Mouse (Mus musculus): Measurements from ENCODE around the gene Gm5447. TPM values are rescaled to one million over a fixed set of nuclear protein-coding genes. Genes with fewer than 3 reads are reported as not detected.

Gene Gm5447
- total RNA-seq (2021): not detected
- long read RNA-seq, experiment 1: 0 reads
- long read RNA-seq, experiment 2: 0 reads

DNA sequence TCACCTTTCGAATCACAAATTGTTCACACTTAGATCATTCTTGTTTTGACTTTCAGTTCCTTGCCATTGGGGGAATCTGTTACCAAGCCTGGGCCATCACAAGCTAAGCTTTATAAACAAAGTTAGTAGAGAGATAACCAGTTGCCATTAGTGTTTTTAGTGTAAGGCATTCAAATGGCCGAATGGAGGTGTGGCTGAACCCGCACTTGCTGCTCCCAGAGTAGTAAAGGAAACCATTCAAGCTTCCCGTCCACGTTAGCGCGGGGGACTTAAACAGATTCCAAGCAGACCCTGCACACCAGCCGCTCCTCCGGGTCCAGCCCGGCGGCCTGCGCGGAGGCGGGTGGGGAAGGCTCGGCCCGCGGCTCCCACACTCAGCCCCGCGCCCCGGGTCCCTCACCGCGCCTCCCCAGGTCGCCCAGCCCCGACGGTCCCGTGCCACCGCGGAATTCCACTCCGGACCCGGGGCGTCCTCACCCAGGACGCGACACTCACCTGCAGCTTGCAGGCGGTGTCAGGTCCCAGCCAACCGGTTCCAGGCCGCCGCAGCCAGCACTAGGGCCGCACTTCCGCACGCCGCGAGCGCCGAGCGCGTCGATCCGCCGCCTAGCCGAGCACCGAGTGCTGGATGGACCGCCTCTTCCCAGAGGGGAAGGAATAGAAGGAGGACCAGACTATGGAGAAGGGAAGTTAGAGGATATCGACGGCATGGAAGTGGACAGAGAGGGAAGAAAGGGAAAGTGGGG is at the start of gene Gm5447, which contains the start of gene Exoc2:
Gm5447 (plus strand) TSS at position 704 of the 746 bp plus-strand sequence.
Exoc2 (minus strand) TSS at position 593 of the 746 bp plus-strand sequence.
- peak; percentile 52 to 83 for DNase-seq (ENCODE audit: low spot score in 2 of 2)

DNA sequence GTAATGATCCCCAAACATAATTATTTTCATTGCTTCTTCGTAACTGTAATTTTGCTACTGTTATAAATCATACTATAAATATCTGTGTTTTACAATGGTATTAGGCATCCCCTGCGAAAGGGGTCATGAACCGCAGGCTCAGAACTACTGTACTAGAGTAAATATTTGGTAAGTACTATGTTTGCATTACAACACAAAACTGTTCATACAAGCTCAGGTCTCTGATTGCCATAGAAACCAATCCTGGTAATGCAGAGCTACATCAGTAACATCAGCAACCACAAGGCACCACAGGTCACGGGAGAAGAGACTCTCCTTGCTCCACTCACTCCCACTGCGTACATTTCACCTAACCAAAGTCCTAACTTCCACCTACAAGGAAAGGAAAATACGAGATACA is 49.7 kb upstream of the Gm5447 start:
- DNase-seq (ENCODE audit: low spot score in 2 of 2): no peak

DNA sequence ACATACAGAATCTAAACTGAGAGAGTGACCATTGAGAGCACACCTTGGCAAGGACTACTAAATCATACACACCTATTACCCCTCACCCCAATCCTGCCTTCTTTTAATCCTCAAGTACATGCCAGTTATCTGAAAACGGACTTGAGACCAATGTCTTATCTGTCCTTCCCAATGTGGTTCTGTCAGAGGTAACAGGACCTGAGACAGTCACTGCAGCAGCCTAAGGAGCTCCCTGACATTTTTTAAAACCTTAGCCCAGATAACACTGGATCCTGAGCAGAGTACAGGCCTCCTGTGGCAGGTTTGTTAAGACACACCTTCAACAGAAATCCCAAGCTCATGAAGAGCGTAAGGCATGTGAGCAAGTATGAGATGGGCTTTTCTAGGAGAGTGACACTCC is 44.9 kb upstream of the Gm5447 start:
- no peak for DNase-seq (ENCODE audit: low spot score in 2 of 2)

DNA sequence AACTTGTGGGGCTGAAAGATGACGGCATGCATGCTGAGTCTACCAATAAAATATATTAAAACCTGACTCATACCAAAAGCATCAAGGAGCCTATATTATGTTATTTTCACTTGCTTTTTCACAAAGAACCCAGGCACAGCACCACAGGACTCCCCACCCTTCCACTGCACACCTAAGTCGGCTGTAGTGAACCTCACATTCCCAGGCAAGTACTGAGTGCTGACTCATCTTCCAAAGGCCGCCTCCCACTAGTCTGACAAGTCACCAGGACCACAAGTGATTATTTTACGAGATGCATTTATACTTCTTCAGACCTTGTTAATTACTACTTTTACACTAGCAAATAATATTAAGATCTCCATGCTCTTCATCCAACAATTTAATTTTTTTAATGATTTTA is 42.4 kb upstream of the Gm5447 start:
- no peak for DNase-seq (ENCODE audit: low spot score in 2 of 2)

DNA sequence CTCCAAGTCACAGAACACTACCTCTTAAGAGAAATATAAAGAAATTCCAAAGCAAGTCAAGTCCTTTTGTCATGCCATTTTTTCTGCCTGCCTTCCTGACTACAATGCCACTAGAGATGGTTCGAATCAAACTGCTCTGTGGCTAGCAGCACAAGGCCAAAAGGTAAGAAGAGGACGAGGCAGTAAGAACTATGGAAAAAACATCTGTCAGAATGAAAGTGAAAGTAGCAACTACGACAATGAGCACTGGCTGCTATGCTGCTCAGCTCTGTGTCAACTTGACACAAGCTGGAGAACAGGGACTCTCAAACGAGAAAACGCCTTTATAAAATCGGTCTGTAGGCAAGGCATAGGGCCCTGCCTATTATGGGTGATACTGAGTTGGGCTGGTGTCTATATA is 41.0 kb upstream of the Gm5447 start:
- DNase-seq (ENCODE audit: low spot score in 2 of 2): no peak

DNA sequence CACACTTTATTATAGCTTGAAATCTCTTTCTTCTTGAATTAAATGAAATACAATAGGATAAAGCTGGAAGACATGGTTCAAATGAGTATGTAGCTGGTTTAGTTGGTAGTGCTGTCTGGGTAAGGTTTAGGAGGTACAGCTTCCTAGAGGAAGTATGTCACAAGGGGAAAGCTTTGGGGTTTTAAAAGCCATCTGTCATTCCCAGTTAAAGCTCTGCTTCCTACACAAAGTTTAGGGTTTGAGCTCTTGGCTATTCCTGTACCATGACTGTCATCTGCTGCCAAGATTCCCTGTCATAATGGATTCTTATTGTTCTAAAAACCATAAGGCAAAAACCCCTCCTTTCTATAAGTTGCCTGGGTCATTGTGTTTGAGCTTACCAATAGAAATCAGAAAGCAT is 28.2 kb upstream of the Gm5447 start:
- DNase-seq (ENCODE audit: low spot score in 2 of 2): no peak

DNA sequence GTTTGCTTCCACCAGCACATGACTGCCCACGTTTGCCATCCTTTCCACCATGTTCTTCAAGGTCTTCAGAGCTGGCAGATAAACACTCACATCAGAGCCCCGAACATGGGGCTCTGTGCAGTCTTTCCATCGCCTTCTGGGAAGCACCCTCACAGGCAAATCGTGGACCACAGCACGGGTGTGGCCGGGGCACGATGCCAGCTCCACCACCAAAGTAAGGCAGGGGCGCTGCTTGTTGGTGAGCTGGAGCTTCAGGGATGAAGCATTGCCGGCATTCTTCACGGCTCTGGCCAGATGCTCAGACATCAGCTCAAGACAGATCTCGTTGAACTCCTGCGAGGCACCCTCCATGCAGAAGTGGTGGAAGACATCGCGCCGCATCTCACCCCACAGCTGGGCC is 26.9 kb upstream of the Gm5447 start:
- no peak for DNase-seq (ENCODE audit: low spot score in 2 of 2)

DNA sequence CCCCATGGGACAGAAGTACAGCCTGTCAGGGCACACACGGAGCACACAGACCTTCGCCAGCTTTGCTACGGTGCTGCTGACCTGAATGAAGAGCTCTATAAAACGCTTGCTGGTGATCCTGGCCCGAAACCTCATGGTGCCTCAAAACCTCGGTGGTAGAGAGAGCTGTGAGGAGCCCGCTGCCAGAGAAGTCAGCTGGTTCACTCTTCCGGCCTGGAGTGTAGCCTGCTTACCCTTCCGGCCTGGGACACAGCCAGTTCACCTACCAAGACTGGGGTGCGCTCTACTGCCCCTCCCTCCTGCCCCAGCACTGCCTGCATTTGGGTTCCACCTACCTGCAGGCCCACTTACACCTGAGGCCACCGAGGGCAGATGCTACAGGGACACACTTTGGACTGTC is 26.5 kb upstream of the Gm5447 start, which contains the start of gene Hus1b:
Hus1b (minus strand) TSS at position 220 of the 400 bp plus-strand sequence.
- DNase-seq (ENCODE audit: low spot score in 2 of 2): no peak

DNA sequence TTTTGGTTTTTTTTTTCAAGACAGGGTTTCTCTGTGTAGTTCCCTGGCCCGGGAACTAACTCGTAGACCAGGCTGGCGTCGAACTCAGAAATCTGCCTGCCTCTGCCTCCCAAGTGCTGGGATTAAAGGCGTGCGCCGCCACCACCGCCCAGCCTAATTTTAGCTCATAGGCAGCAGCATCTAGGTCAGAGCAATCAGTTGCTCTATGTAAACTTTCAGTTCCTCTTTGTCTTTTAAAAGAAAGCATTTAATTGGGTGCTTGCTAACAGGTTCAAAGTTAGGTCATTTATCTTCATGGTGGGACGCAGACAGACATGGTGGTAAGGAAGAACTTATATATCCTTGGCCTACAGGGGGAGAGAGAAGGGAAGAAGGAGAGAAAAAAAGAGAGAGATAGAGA is 24.8 kb upstream of the Gm5447 start:
- no peak for DNase-seq (ENCODE audit: low spot score in 2 of 2)

DNA sequence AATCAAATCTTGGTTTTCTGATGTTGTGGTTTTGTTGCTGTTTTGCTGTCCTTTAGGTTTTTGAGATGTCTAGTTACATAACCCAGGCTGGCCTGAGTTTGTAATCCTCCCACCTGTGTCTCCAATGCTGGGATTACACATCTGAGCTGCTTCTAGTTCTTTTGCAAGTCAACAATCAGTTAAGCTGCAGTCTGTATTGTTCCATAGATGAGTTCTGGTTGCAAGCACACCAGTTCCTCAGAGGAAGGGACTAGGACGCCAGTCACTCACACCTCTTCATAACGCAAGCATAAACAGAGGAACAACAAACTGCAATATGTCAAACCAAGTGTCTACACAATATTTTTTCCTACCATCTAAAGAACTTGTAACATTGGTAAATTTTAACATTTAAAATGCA is 22.0 kb upstream of the Gm5447 start:
- no peak for DNase-seq (ENCODE audit: low spot score in 2 of 2)

DNA sequence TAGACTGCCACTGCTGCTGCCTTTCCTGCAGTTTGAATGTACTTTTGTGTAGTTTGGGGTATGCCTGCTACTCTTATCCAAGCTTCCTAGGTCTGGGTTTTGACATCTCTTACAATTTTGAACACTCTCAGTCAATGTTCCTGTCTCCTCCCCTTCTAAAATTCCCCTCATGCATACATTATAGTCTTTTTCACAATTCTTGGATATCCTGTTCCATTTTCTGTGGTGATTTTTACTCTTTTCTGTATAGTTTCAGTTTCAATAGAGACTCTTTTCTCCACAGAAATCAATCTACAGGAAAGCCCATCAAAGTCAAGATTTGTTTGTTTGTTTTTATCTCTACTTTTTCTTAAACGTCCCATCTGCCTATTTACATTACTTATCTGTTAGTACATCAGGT is 20.4 kb upstream of the Gm5447 start:
- no peak for DNase-seq (ENCODE audit: low spot score in 2 of 2)

DNA sequence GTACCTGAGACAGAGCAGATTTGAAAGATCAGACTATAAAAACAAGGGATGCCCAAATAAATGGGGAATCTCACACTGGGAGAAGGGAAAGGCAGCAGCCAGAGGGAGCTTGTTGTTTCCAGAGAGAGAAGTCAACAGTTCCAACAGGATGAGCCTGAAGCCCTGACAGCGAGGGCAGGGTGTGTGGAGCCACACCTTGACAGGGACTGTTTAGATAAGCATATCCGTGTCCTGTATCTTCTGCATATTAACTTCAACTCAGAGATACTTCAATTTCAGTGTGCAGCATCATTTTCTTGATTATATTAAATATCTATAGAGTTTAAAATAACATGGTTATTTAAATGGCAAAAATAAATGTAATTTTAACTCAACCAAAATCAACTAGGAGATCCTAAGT is 13.3 kb upstream of the Gm5447 start:
- no peak for DNase-seq (ENCODE audit: low spot score in 2 of 2)

DNA sequence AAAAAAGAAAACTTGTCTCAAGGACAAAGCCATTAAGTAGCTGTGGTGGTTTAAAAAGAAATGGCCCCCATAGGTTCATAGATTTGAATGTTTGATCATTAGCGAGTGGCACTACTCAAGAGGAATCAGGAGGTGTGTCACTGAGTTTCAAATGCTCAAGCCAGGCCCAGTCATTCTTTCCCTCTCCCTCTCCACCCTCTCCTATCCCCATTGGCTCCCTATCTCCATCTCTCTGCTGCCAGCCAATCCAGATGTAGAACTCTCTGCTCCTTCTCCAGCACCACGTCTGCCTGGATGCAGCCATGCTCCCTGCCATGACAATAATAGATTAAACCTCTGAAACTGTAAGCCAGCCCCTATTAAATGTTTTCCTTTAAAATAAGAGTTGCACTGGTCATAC is 12.1 kb upstream of the Gm5447 start:
- DNase-seq (ENCODE audit: low spot score in 2 of 2): no peak

DNA sequence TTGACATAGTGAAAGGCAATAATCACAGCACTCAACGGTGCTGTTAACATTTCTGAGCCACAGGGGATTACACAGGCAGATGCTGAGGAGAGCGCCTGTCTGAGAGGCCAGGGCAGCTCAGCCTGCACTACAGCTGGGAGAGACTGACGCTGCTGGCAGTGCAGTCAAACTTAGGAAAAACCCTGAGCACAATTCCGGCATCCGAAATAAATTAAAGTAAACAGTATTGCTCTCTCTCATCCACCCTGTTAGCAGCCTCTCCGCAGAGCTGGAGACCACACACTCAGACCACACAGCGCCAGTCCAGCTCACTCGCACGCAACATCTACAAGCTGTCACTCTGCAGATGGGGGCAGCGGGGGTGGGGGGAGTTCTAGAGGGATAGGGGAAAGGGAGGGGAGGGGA is 7.5 kb upstream of the Gm5447 start:
- DNase-seq (ENCODE audit: low spot score in 2 of 2): no peak

DNA sequence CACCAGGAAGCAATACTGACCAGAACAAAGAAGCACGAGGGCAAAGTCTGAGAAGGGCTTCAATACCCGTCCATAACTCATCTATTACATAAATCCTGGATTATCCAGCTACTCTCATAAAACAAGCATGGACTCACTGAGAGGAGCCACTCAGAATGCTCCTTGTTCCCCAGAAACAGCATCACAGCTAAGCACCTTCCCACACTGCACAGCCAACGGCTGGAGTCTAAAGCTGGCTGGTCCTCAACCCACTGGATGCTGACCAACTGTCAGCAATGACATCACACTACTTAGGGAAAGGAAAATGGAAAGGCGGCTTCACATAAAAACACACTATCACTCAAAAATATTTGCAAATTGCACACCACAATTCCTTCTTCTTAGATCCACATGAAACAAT is 5.7 kb upstream of the Gm5447 start:
- no peak for DNase-seq (ENCODE audit: low spot score in 2 of 2)

DNA sequence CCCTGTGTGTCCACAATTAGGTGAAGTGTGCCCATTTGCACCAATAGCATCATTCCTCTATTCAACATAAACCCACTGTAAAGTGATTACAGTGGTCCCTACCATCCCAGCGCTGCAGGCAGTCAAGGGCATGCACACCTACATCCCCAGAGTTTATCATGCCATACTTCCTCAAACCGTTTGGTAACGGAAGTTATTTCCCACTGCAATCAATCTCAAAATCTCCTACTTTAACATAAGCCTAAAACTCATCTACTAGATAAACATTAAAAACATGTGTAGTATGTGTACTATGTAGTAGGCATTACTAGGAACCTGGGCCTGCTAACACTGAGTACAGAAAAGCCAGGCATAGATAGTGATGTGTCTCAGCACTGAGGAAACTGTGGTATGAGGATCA is 3.0 kb upstream of the Gm5447 start:
- no peak for DNase-seq (ENCODE audit: low spot score in 2 of 2)

DNA sequence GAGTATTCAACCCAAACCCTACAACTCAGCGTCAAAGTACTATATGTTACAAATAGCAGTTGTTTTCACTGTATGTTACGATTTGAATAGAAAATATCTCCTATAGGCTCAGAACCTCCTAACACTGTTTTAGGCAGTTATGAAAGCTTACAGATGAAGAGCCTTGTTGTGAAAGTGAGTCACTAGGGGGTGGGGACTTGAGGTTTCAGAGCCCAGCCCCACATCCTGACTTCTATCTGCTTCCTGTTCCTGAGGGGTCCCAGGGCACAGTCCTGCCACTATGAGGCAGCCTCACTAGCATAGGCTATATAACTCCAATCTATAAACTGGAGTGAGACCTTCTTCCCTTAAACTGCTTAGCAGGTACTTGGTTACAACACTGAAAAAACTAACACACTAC is 1.9 kb upstream of the Gm5447 start:
- DNase-seq (ENCODE audit: low spot score in 2 of 2): no peak

DNA sequence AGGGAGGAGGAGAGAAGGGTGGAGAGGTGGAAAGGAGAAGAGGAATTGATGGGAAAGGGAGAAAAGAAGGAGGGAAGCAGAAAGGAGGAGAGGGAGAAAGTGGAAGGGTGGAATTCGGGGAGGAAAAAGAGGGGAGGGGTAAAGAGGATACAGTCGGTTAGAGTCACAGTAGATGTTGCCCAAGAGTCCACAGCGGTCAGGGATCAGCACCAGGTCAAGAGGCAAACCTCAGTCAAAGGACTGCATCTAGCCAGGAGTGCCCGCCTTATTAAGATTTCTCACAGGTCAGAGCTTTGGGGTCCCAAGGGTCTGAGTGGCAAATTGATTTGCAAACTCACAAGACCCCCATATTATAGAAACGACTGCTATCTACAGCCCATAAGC is 235 bp downstream of the Gm5447 start:
- no peak for DNase-seq (ENCODE audit: low spot score in 2 of 2)

DNA sequence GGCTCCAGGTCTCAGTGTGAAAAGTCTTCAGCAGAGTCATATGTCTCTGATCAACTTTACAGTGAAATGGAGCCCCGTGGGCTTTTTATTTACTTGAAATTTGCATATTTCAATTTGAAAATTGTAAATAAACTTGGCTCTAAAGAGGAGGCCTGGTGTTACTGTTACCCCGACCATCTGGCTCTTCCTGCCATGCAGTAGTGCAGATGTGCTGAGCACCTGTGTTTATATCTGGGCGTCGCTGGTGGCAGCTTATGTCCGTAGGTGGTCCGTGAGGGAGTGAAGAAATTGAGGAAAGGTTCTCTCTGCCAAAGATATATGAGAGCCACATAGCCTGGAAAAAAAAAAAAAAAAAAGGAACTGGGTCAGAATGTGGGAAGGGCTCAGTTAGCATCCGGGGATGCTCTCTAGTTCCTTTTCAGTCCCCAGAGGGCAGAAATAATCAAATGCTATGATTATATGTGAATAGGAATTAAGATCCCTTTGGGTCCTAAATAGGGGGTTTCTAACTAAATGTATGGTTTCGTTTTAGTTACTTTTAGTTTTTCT is 2.6 kb downstream of the Gm5447 start:
- no peak for DNase-seq (ENCODE audit: low spot score in 2 of 2)

DNA sequence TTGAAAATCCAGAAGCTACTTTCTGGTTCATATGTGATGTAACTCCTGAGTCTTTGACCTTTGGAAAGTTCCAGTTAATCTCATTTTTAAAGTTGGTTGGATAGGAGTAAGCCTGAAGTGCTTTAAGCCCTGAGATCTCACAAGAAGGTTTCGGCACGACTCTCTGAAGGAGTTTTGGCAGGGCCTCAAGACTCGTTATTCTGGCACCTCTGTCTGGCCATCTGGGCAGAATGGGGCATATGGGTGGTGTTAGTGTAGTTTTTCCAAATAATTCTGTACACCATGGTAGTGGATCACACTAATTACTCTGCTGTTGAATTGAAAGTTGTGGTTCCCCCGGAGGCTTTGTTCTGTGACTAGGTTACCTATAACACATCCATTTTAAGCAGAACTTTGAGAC is 4.2 kb downstream of the Gm5447 start:
- DNase-seq (ENCODE audit: low spot score in 2 of 2): no peak

DNA sequence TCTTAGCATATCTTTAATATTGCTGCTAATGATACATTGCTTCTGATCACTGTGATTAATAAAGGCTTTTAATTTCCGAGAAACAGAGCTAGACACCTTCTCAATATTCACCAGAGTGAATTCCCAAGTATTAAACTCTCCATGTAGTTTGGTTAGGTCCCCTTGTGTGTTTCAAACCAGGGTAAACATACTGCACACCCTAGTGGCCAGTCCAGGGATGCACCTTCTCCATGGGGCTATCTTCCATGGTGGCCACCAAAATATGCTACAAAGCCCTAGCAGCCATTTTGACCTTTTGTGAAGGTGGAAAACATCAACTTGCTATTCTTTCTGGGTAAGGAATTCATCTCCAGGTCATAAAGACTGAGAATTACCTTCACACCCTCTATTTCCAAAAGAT is 7.7 kb downstream of the Gm5447 start:
- no peak for DNase-seq (ENCODE audit: low spot score in 2 of 2)

DNA sequence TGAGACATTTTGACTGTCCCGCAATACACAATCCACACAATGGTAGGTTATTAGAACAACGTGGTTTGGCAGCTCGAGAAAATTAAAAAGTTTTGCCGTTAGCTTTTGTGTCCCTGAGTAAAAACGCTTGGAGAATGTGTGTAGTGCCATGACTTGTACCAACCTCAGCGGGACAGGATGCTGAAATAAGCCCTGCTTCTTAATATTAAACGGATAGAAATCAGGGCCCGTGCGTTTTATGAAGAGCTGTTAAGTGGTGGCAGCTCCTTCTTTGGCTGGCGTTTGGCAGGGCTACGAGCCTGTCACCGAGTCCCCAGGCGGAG is 11.2 kb downstream of the Gm5447 start:
- no peak for DNase-seq (ENCODE audit: low spot score in 2 of 2)
